Mouse (Mus musculus) large intestine, adult 2 months (tissue): ENCODE data around the gene Rraga. TPM values are rescaled to one million over a fixed set of nuclear protein-coding genes. Genes with fewer than 3 reads are reported as not detected.
"Not testable (repeated sequence)": the region's sequence is repeated elsewhere in the genome, so short reads cannot be mapped to it uniquely, and the experiment has no call there.

Experiments used
- DNase-seq: peaks from one replicate; pipeline ENCODE4 v3.0.0-alpha.2; 2012; ENCODE audit warnings: low read depth, low spot score
- WGBS: fragments of 180-500 bp; shearing (Covaris S2); methylation state at CpG from one replicate; pipeline ENCODE4 v1.1.7; 2018; 5-methylcytosine and 5-hydroxymethylcytosine counted together
- polyA plus RNA-seq: library from polyadenylated mRNA; depleted of rRNA; stranded (reverse); fragments of >200 nt; gene quantifications from 2 replicates; pipeline ENCODE4 v1.2.3, GENCODE M21; 2012; rRNA removed

The Rraga gene
- polyA plus RNA-seq, 1 experiment = 35.0 TPM

GRCm38 (mm10) chr4:86580056-86580455 lies 4.6 kb downstream of the Rraga start:
- no peak for DNase-seq
- 50% methylated on average over 4 of the region's 4 CpGs for WGBS

- no peak for DNase-seq
- 80% methylated on average over 3 of the region's 3 CpGs for WGBS
These were observed 5.1 kb downstream of the Rraga start for GRCm38 (mm10) chr4:86580591-86580990.

GRCm38 (mm10) chr4:86588236-86588635 lies 12.8 kb downstream of the Rraga start:
- DNase-seq = no peak
- WGBS = 83% methylated on average over 3 of the region's 3 CpGs

GRCm38 (mm10) chr4:86591304-86591703 lies 15.8 kb downstream of the Rraga start:
- 91% methylated on average over 2 of the region's 2 CpGs for WGBS

DNA sequence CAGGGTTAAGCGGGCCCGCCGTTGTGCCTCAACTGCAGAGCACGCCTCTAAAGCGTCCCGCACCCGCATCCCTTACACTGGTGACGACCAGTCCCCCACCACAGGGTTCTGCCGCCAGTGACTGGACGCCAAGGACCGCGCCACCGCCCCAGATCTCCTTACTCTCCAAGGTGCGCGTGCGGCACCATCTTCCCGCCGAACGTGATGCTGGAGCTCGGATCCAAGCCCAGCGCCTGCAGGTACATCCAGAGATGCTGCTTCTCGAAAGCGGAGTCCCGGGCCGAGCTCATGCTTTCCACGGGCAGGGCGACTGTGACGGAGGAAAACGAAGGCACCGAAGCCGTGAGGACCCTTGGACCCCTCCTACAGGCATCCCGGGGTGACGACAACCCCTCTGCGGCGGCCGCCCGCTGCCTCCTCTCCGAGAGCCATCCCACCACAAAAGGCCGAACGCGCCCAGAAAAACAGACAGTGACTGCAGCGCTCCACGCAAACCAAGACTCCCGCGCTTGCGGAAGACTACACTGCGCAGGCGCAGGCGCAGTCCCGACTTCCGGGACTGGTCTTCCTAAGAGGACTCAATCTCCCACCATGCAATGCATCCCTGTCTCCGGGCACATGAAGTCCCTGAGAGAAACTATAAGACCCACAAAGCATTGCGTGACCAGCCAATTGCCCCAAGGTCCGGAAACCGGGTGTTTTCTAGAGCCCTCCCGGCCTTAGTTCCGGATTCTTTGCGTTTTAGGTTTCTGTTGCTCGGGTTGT lies 36.2 kb downstream of the Rraga start, which contains the start of gene Haus6:
Gene Haus6, minus strand, starts transcription at position 532 of the 765 bp plus-strand sequence.
- WGBS = under 1% methylated on average over 59 of the region's 59 CpGs
- DNase-seq = peak; percentile 95

More at GRCm38 (mm10) chr4:86591304-86591703, 15.8 kb downstream of the Rraga start:
- DNase-seq = no peak

DNA sequence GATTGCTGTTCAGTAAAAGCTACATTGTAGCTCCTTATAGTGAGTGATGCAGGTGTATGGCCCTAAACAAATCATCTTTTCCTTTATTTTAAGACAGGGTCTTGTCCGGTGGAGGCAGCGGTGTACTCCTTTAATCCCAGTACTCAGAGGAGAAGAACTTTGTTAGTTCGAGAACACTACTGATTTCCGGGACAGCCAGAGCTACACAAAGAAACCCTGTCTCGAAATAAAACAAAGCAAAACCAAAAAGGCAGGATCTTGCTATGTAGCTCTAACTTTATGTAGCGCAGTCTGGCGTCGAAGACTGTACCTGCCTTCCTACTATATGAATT lies 36.8 kb downstream of the Rraga start:
- WGBS = 30% methylated on average over 8 of the region's 8 CpGs

GRCm38 (mm10) chr4:86620506-86620905 lies 45.0 kb downstream of the Rraga start:
- WGBS = 68% methylated on average over 2 of the region's 2 CpGs

More for the DNA sequence above, 36.8 kb downstream of the Rraga start:
- no peak for DNase-seq

DNA sequence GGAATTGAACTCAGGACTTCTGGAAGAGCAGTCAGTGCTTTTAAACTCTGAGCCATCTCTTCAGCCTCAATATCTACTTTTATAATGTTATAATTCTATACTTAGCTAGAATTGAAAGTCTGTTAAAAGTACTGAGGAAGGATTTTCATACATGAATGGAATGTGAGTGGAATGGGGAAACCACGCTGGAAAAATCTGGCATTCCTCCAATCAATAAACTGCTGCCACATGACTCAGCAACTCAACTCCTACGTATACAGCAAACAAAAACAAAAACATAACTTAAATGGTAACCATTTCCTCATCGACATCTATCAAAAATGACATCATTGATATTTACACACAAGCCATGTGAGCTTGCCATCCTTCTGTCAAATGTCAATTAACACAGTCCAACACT lies 46.6 kb downstream of the Rraga start:
- no peak for DNase-seq
- 40% methylated on average over 3 of the region's 3 CpGs for WGBS

More at GRCm38 (mm10) chr4:86620506-86620905, 45.0 kb downstream of the Rraga start:
- no peak for DNase-seq

DNA sequence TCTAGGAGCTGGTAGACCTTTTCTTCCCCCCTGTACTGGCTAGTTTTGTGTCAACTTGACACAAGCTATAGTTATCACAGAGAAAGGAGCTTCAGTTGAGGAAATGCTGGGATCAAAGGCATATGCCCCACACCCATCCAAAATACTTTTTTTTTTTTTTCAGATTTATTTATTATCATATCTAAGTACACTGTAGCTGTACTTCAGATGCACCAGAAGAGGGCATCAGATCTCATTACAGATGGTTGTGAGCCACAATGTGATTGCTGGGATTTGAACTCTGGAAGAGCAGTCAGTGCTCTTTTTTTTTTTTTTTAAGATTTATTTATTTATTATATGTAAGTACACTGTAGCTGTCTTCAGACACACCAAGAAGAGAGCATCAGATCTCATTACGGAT lies 47.1 kb downstream of the Rraga start:
- DNase-seq = not testable (repeated sequence)
- 96% methylated on average over 1 of the region's 1 CpGs for WGBS

- 79% methylated on average over 5 of the region's 5 CpGs for WGBS
- DNase-seq = no peak
These were observed 50.0 kb downstream of the Rraga start for GRCm38 (mm10) chr4:86625463-86625862.

DNA sequence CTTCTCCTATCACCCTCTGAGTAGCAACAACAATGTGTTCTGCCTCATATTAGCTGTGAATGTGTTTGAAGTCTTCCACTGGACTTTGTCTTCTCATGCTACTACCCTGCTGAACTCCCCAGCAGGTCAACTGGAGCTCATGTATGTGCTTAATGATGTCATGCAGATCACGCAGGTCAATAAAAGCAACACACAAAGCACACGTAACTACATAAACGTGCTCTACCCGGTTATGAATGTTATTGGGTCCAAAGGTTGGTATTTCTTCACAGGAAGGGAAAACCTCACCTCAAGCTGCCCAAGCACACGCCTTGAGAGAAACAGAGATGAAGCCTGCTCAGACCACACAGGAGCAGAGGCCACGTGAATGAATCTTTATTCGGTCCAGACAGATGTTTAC lies 51.0 kb downstream of the Rraga start:
- peak; percentile 83 for DNase-seq
- WGBS = 27% methylated on average over 7 of the region's 7 CpGs

Other genes with a start within 250 kb of the Rraga start
- gene Saxo1, start 17.3 kb upstream of the Rraga start, polyA plus RNA-seq = not detected in 2 replicates
- gene Haus6, start 36.4 kb downstream of the Rraga start, polyA plus RNA-seq = 2.6 and 2.8 TPM in 2 replicates
- 74.8 and 99.5 TPM in 2 replicates for gene Plin2, start 94.4 kb downstream of the Rraga start, polyA plus RNA-seq
- 3.4 and 8.1 TPM in 2 replicates for gene Dennd4c, start 172.9 kb downstream of the Rraga start, polyA plus RNA-seq